15 mouse cellular contexts compared by ENCODE assay signal in the genomic region with DNA sequence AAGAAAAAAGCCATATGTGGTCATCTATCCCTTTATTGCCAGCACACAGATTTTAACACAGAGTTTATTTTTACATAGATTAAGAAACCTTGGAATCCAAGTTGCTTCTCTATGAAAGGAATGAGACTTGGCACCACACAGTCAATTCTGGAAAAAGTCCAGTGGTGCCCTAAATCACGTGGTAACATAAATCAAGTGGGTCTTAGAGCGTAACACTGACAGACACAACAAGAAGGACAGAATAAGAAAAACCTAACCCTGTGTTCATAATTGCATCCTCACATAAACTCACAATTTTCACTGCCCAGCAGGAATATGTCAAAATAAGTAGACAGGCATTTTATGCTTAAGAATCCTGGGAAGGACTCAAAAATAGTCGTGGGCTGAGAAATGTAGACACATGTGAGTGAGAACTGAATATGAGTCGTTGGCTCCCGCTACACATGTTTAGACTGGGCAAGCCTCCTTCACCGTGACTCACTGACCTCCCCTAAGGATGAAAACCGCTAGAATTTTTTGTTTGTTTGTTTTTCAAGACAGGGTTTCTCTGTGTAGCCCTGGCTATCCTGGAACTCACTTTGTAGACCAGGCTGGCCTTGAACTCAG. TPM values are rescaled to one million over a fixed set of nuclear protein-coding genes. Genes with fewer than 3 reads are reported as not detected.
A peak's percentile ranks its signal among the peaks of the same experiment; 100 is the strongest.
DNase-seq lines count a peak whose midpoint lies in the region; ATAC-seq and TF ChIP-seq lines count a peak whose summit lies in the region.
"Had no signal": no experiment of that assay in that cellular context is flagged by ENCODE, and none has a peak within 500 bp of the region (broad histone marks: within the 10 kb centered on the region; RNA-seq: fewer than 3 reads in every experiment).

No protein-coding gene starts in this region.

- peak; percentile 63 for DNase-seq in kidney, adult 11 months
- peak; percentile 67 for DNase-seq in kidney, postnatal 14 days
- DNase-seq in neural tube, embryonic 10.5 days (ENCODE audit: extremely low spot score, low spot score) = no peak
- DNase-seq in hindbrain, embryonic 10.5 days (ENCODE audit: low spot score) = no peak
- DNase-seq in T-cell, adult 2 months (ENCODE audit: low spot score) = no peak
- DNase-seq: cerebellum, adult 8-10 months; gastrocnemius, postnatal 36 days; thymus, postnatal 4 days had no signal

- H3K36me3 ChIP-seq in kidney, embryonic 14.5 days (ENCODE audit: control insufficient read depth, insufficient read depth, low read length) = no peaks in the 10 kb centered on the region
- H3K36me3 ChIP-seq in C2C12 (ENCODE audit: control insufficient read depth, insufficient read depth) = no peaks in the 10 kb centered on the region
- H3K36me3 ChIP-seq in hindbrain, embryonic 10.5 days = no peaks in the 10 kb centered on the region
- H3K36me3 ChIP-seq: heart, embryonic 15.5 days; hindbrain, embryonic 15.5 days; limb, embryonic 10.5 days had no signal

- no peak overlapping the region for H3K4me2 ChIP-seq in kidney, embryonic 14.5 days (replicated peaks; ENCODE audit: low read depth, low read length)
- H3K4me2 ChIP-seq: heart, embryonic 15.5 days; hindbrain, embryonic 15.5 days had no signal

- TF ChIP-seq CTCF in C2C12 (IDR thresholded peaks at IDR 0.05; ENCODE audit: control insufficient read depth, insufficient read depth, insufficient read length) = no peak
- no peak for TF ChIP-seq CTCF in embryonic fibroblast, embryonic 13.5 days (IDR thresholded peaks at IDR 0.05; ENCODE audit: borderline replicate concordance, insufficient read depth, low read length)

- H3K27ac ChIP-seq in kidney, embryonic 14.5 days (ENCODE audit: low read depth, low read length) = no peak overlapping the region
- H3K27ac ChIP-seq in embryonic fibroblast, embryonic 13.5 days (ENCODE audit: insufficient read depth, low read length) = peak overlapping the region; percentile 91
- H3K27ac ChIP-seq in hindbrain, embryonic 10.5 days = no peak overlapping the region
- H3K27ac ChIP-seq: heart, embryonic 15.5 days; hindbrain, embryonic 15.5 days; limb, embryonic 10.5 days; liver, embryonic 14.5 days had no signal

- no peak for ATAC-seq in kidney, embryonic 14.5 days (ENCODE audit: low FRiP score, low TSS enrichment)

- H3K79me2 ChIP-seq in C2C12 (ENCODE audit: control insufficient read depth, insufficient read depth) = no peaks in the 10 kb centered on the region

- WGBS in kidney, embryonic 14.5 days = 53% methylated on average over 7 of the region's 7 CpGs
- 81% methylated on average over 7 of the region's 7 CpGs for WGBS in hindbrain, embryonic 10.5 days

- no peaks in the 10 kb centered on the region for H3K4me1 ChIP-seq in kidney, embryonic 14.5 days (ENCODE audit: control insufficient read depth, insufficient read depth, low read length)
- no peaks in the 10 kb centered on the region for H3K4me1 ChIP-seq in embryonic fibroblast, embryonic 13.5 days (ENCODE audit: control insufficient read depth, insufficient read depth, low read length)
- H3K4me1 ChIP-seq in hindbrain, embryonic 10.5 days (replicated peaks) = no peaks in the 10 kb centered on the region
- H3K4me1 ChIP-seq: heart, embryonic 15.5 days; hindbrain, embryonic 15.5 days; limb, embryonic 10.5 days had no signal

- no peak overlapping the region for H3ac ChIP-seq in C2C12 (ENCODE audit: control insufficient read depth, insufficient read length, low read depth)

- no peak overlapping the region for H3K9ac ChIP-seq in kidney, embryonic 14.5 days (ENCODE audit: low read depth, low read length)
- H3K9ac ChIP-seq: heart, embryonic 15.5 days; hindbrain, embryonic 15.5 days; liver, embryonic 14.5 days had no signal

- no peaks in the 10 kb centered on the region for H3K27me3 ChIP-seq in kidney, embryonic 14.5 days (ENCODE audit: control insufficient read depth, insufficient read depth, low read length)
- no peaks in the 10 kb centered on the region for H3K27me3 ChIP-seq in C2C12 (ENCODE audit: control insufficient read depth, insufficient read depth, insufficient read length)
- H3K27me3 ChIP-seq in hindbrain, embryonic 10.5 days (ENCODE audit: insufficient read depth, poor library complexity, severe bottlenecking) = no peaks in the 10 kb centered on the region
- H3K27me3 ChIP-seq: heart, embryonic 15.5 days; hindbrain, embryonic 15.5 days had no signal

- TF ChIP-seq POLR2A in embryonic fibroblast, embryonic 13.5 days (IDR thresholded peaks at IDR 0.05; ENCODE audit: low read depth, low read length) = no peak

- no peak overlapping the region for H3K4me3 ChIP-seq in kidney, embryonic 14.5 days (ENCODE audit: low read length)
- H3K4me3 ChIP-seq in C2C12 (ENCODE audit: insufficient read depth, poor library complexity, severe bottlenecking) = no peak overlapping the region
- no peak overlapping the region for H3K4me3 ChIP-seq in embryonic fibroblast, embryonic 13.5 days (ENCODE audit: insufficient read depth, low read length)
- no peak overlapping the region for H3K4me3 ChIP-seq in hindbrain, embryonic 10.5 days
- H3K4me3 ChIP-seq: heart, embryonic 15.5 days; hindbrain, embryonic 15.5 days; limb, embryonic 10.5 days had no signal

- H3K79me3 ChIP-seq in C2C12 (ENCODE audit: low read depth) = no peaks in the 10 kb centered on the region

- H3K9me3 ChIP-seq in kidney, embryonic 14.5 days (ENCODE audit: control insufficient read depth, low read length) = no peaks in the 10 kb centered on the region
- no peaks in the 10 kb centered on the region for H3K9me3 ChIP-seq in hindbrain, embryonic 10.5 days
- H3K9me3 ChIP-seq: heart, embryonic 15.5 days; hindbrain, embryonic 15.5 days; limb, embryonic 10.5 days had no signal

TF ChIP-seq in C2C12, 6 proteins besides CTCF, POLR2A, EP300 and RAD21:
- TF ChIP-seq USF1 (IDR thresholded peaks at IDR 0.05; ENCODE audit: low read depth) = peak; percentile 44
- no peak for TF ChIP-seq MAX (IDR thresholded peaks at IDR 0.05)

RNA-seq across cellular contexts. Expression of a gene that starts 32.4 kb away (rescaled TPM):
- 3.2 and 3.6 TPM in 2 replicates for polyA plus RNA-seq in kidney, embryonic 14.5 days (2014; fragmentation: Nextera tagmentation; extraction: Ambion mirVana)
- not detected for polyA plus RNA-seq in C2C12 (2012; fragmentation: generic; extraction: Trizol)
- polyA plus RNA-seq in embryonic fibroblast, embryonic 13.5 days (2011; ENCODE audit: insufficient read length, low read depth, missing spikeins) = not detected in 2 replicates
- 0.16 and 0.25 TPM in 2 replicates for polyA plus RNA-seq in hindbrain, embryonic 10.5 days (2016; fragmentation: Nextera tagmentation; extraction: Ambion mirVana)

Comparison
In these comparisons a context has a peak if more than half of its experiments do, and no peak if none do; other contexts are left out.
1. DNase-seq: peak in kidney, adult 11 months (single experiment) and kidney, postnatal 14 days (single experiment); none in neural tube, embryonic 10.5 days (single experiment), hindbrain, embryonic 10.5 days (single experiment) and T-cell, adult 2 months (single experiment).